Mouse (Mus musculus): ENCODE data around the gene C2cd2l.
"Not testable (repeated sequence)": the region's sequence is repeated elsewhere in the genome, so short reads cannot be mapped to it uniquely, and the experiment has no call there.

Gene C2cd2l

GRCm38 (mm10) chr9:44313476-44314256 lies 6.4 kb downstream of the C2cd2l start:
- DNase-seq (ENCODE audit: low spot score) = no peak

- no peak for DNase-seq (ENCODE audit: low spot score)
Observed at GRCm38 (mm10) chr9:44311136-44312134, 8.7 kb downstream of the C2cd2l start.

GRCm38 (mm10) chr9:44310750-44311135 lies 9.3 kb downstream of the C2cd2l start:
- no peak for DNase-seq (ENCODE audit: low spot score)

- DNase-seq (ENCODE audit: low spot score) = no peak
Observed at GRCm38 (mm10) chr9:44309756-44310155, 10.3 kb downstream of the C2cd2l start.

- DNase-seq (ENCODE audit: low spot score) = no peak
Observed at GRCm38 (mm10) chr9:44307248-44307647, 12.8 kb downstream of the C2cd2l start.

GRCm38 (mm10) chr9:44306532-44306931 lies 13.6 kb downstream of the C2cd2l start:
- no peak for DNase-seq (ENCODE audit: low spot score)

GRCm38 (mm10) chr9:44305466-44306079 lies 14.5 kb downstream of the C2cd2l start, which contains the start of gene Hinfp:
TSS of gene Hinfp (minus strand) at chr9:44305671.
- DNase-seq (ENCODE audit: low spot score) = peak; percentile 96

GRCm38 (mm10) chr9:44300001-44300400 lies 20.1 kb downstream of the C2cd2l start:
- not testable (repeated sequence) for DNase-seq (ENCODE audit: low spot score)

- no peak for DNase-seq (ENCODE audit: low spot score)
Observed at GRCm38 (mm10) chr9:44292490-44292889, 27.6 kb downstream of the C2cd2l start.

GRCm38 (mm10) chr9:44288959-44289291 lies 31.2 kb downstream of the C2cd2l start:
- no peak for DNase-seq (ENCODE audit: low spot score)

GRCm38 (mm10) chr9:44288076-44288958 lies 31.8 kb downstream of the C2cd2l start, which contains the start of gene Abcg4:
TSS of gene Abcg4 (minus strand) at chr9:44288615.
- DNase-seq (ENCODE audit: low spot score) = no peak

GRCm38 (mm10) chr9:44287401-44288075 lies 32.5 kb downstream of the C2cd2l start:
- no peak for DNase-seq (ENCODE audit: low spot score)

GRCm38 (mm10) chr9:44287003-44287400 lies 33.1 kb downstream of the C2cd2l start:
- no peak for DNase-seq (ENCODE audit: low spot score)

GRCm38 (mm10) chr9:44286256-44286850 lies 33.7 kb downstream of the C2cd2l start:
- DNase-seq (ENCODE audit: low spot score) = no peak

- DNase-seq (ENCODE audit: low spot score) = no peak
Observed at GRCm38 (mm10) chr9:44283183-44283582, 36.9 kb downstream of the C2cd2l start.

GRCm38 (mm10) chr9:44269973-44270372 lies 50.1 kb downstream of the C2cd2l start:
- no peak for DNase-seq (ENCODE audit: low spot score)

- no peak for DNase-seq (ENCODE audit: low spot score)
Observed at GRCm38 (mm10) chr9:44269077-44269476, 51.0 kb downstream of the C2cd2l start.

- DNase-seq (ENCODE audit: low spot score) = no peak
Observed at GRCm38 (mm10) chr9:44268432-44268831, 51.7 kb downstream of the C2cd2l start, which contains the start of gene Nlrx1. TSS of gene Nlrx1 (minus strand) at chr9:44268599.

GRCm38 (mm10) chr9:44268027-44268360 lies 52.1 kb downstream of the C2cd2l start:
- DNase-seq (ENCODE audit: low spot score) = peak; percentile 71

- no peak for DNase-seq (ENCODE audit: low spot score)
Observed at GRCm38 (mm10) chr9:44267319-44268026, 52.6 kb downstream of the C2cd2l start.

Measured in urinary bladder, postnatal 10 days (tissue).